Mouse (Mus musculus) hindbrain, embryonic 16.5 days (tissue): ENCODE results near the gene Tob1. TPM values are rescaled to one million over a fixed set of nuclear protein-coding genes. Genes with fewer than 3 reads are reported as not detected.

Experiments
- ATAC-seq: fragments of 200-750 bp; cut with Nextera tagmentation; 2 replicates; pipeline ENCODE4 v1.8.0; 2017; ENCODE audit warnings: moderate TSS enrichment, moderate library complexity
- H3K27ac ChIP-seq: fragments of 300-500 bp; sonication (generic); 2 replicates; pipeline ENCODE4 v1.5.1; 2014; ENCODE audit warnings: low read depth, mild to moderate bottlenecking, control low read depth, low read length, moderate library complexity
- H3K27me3 ChIP-seq: fragments of 300-500 bp; sonication (generic); replicated peaks from 2 replicates; pipeline ENCODE4 v1.6.1; 2014; ENCODE audit warnings: low read length; ENCODE audit not compliant: control insufficient read depth, insufficient read depth
- H3K36me3 ChIP-seq: fragments of 300-500 bp; sonication (generic); 2 replicates; pipeline ENCODE4 v1.6.1; 2014; ENCODE audit warnings: mild to moderate bottlenecking, low read length, moderate library complexity, mixed read lengths; ENCODE audit not compliant: control insufficient read depth, insufficient read depth
- H3K4me1 ChIP-seq: fragments of 300-500 bp; sonication (generic); 2 replicates; pipeline ENCODE4 v1.6.1; 2014; ENCODE audit warnings: low read depth, low read length; ENCODE audit not compliant: control insufficient read depth, insufficient read depth
- H3K4me2 ChIP-seq: fragments of 300-500 bp; sonication (generic); 2 replicates; pipeline ENCODE4 v1.6.1; 2014; ENCODE audit warnings: mild to moderate bottlenecking, low read length, control low read depth, moderate library complexity
- H3K4me3 ChIP-seq: fragments of 300-500 bp; sonication (generic); 2 replicates; pipeline ENCODE4 v1.5.1; 2014; ENCODE audit warnings: mild to moderate bottlenecking, low read length, control low read depth, moderate library complexity
- H3K9ac ChIP-seq: fragments of 300-500 bp; sonication (generic); 2 replicates; pipeline ENCODE4 v1.6.1; 2014; ENCODE audit warnings: low read depth, mild to moderate bottlenecking, control low read depth, low read length, moderate library complexity
- H3K9me3 ChIP-seq: fragments of 300-500 bp; sonication (generic); 2 replicates; pipeline ENCODE4 v1.6.1; 2014; ENCODE audit warnings: mild to moderate bottlenecking, low read length, moderate library complexity; ENCODE audit not compliant: control insufficient read depth
- WGBS: fragments of 180-500 bp; shearing (Covaris S2); extraction: QIAGEN DNeasy Blood & Tissue Kit; methylation state at CpG from one replicate; pipeline ENCODE4 v1.1.7; 2014; 5-methylcytosine and 5-hydroxymethylcytosine counted together
- polyA plus RNA-seq: library from polyadenylated mRNA; unstranded; fragments of >200 nt; fragmentation: Nextera tagmentation; extraction: Ambion mirVana; gene quantifications from 2 replicates; pipeline ENCODE4 v1.2.1, GENCODE M21; 2015

The Tob1 gene
- polyA plus RNA-seq, 1 experiment from 2014 or later, result 29.1 TPM

DNA sequence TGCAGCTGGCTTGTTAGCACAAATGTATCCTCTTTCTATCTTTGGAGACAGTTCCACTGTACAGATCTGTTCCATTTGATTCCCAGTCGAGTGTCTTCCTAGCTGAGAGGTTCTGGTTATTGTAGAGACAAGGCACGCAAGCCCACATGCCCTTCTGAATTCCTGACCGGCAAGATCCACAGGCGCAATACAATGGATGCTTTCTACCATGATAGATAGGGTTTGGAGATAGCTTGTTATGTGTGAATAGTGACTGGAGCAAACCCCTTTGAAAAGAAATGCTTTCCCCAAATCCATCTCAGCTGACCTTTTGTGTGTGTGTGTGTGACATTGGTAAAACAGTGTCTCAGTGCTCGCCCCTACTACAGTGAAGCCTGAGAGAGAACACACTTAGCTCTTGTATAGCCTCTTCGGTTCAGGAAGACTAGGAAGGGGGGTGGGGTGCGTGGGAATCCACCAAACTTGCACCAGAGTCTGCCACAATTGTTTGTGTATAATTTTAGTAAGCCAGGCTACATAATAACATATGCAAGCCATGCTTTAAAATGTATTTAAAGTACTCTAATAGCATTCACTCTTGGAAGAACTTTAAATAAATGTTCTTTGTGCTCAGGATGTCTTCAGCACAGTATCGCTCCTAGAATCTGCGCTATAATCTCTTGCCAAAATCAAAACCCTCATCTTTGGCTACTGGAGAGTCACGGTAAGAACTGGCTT, 4.7 kb upstream of the Tob1 start:
- H3K27ac ChIP-seq, result no peak overlapping the region
- no peaks in the 10 kb centered on the region for H3K36me3 ChIP-seq
- no peak overlapping the region for H3K4me2 ChIP-seq
- no peak overlapping the region for H3K9ac ChIP-seq
- ATAC-seq, result no peak
- H3K4me1 ChIP-seq, result peaks cover 3% of the 10 kb centered on the region
- no peaks in the 10 kb centered on the region for H3K9me3 ChIP-seq
- no peak overlapping the region for H3K4me3 ChIP-seq
- H3K27me3 ChIP-seq, result no peaks in the 10 kb centered on the region
- 53% methylated on average over 10 of the region's 10 CpGs for WGBS

DNA sequence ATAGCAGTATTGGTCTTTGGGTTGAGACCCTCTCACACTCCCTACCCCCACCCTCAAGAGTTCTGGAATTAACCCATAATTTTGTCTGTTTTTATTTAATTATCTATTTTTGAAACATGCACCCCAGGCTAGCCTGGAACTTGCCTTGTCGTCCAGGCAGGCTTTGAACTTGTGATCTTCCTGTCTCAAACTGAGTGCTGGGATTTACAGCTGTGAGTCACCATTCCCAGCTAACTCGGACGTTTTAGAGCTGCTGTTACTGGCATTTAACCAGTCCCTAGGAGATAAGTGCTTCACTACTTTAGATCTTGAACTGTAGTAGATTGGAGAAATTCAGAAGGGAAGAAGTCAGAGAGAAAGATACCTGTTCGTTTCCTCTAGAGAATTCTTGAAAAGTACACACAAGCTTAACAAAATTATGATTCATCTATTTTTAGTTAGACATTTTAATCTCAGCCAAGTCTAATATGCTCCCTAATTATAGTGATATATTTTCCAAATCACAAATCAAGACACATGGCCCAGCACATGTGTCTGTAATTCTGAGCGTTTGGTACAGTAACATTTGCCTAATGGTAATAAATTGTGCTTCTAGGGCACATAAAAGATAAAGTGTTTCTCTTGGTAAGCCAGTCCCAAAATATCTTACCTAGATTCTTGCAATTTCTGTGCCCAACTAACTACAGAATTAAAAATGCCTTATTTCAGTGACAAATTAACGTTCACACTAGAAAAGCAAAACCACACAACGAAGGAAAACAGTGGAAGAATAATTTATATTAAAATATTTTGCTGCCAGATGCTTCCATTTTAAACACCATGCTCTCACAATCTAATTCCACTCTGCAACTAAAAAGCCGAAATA, 2.2 kb upstream of the Tob1 start:
- ATAC-seq, result no peak
- H3K4me2 ChIP-seq, result peak overlapping the region; percentile 85
- no peak overlapping the region for H3K4me3 ChIP-seq
- peaks cover 10% of the 10 kb centered on the region for H3K4me1 ChIP-seq
- no peaks in the 10 kb centered on the region for H3K27me3 ChIP-seq
- H3K36me3 ChIP-seq, result peaks cover 4% of the 10 kb centered on the region
- no peaks in the 10 kb centered on the region for H3K9me3 ChIP-seq
- H3K27ac ChIP-seq, result peak overlapping the region; percentile 94
- no peak overlapping the region for H3K9ac ChIP-seq
- 53% methylated on average over 8 of the region's 8 CpGs for WGBS

DNA sequence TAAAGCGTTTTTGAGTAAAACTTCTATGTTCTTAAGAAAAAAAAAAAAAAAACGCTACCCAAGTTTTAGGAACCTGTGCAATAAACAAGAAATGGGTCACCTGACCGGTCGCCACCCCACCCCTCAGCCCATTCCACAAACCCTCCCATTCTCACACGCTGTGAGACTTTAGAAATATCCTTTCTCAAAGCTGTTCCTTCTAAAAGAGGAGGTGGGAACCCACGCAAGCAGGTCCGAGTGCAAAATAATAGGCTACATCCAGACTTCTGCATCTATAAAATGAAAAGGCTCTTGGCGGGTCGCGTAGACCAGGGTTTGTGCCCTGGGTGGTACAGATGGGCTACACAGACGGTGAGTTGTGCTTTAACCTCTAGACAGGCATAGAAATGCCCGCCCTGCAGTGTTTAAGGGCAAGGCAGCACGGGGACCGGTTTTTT, 1.5 kb upstream of the Tob1 start:
- Histone ChIP-seq H3K27me3 (no peaks in the 10 kb centered on the region), H3K9me3 (no peaks in the 10 kb centered on the region), H3K4me3 (peak overlapping the region; percentile 45), H3K4me1 (peaks cover 16% of the 10 kb centered on the region), H3K27ac (peak overlapping the region; percentile 94), H3K4me2 (peak overlapping the region; percentile 85), H3K36me3 (peaks cover 9% of the 10 kb centered on the region), H3K9ac (peak overlapping the region; percentile 63)
- WGBS, result 2% methylated on average over 14 of the region's 14 CpGs
- no peak for ATAC-seq

- no peaks in the 10 kb centered on the region for H3K9me3 ChIP-seq
- no peaks in the 10 kb centered on the region for H3K27me3 ChIP-seq
- peak overlapping the region; percentile 45 for H3K4me3 ChIP-seq
- H3K27ac ChIP-seq, result peak overlapping the region; percentile 95
- peak overlapping the region; percentile 85 for H3K4me2 ChIP-seq
- ATAC-seq, result peak; percentile 88
- H3K36me3 ChIP-seq, result peaks cover 10% of the 10 kb centered on the region
- under 1% methylated on average over 46 of the region's 56 CpGs for WGBS
- H3K9ac ChIP-seq, result peak overlapping the region; percentile 63
- peaks cover 17% of the 10 kb centered on the region for H3K4me1 ChIP-seq
Observed at GRCm38 (mm10) chr11:94210191-94211086, 815 bp upstream of the Tob1 start.

DNA sequence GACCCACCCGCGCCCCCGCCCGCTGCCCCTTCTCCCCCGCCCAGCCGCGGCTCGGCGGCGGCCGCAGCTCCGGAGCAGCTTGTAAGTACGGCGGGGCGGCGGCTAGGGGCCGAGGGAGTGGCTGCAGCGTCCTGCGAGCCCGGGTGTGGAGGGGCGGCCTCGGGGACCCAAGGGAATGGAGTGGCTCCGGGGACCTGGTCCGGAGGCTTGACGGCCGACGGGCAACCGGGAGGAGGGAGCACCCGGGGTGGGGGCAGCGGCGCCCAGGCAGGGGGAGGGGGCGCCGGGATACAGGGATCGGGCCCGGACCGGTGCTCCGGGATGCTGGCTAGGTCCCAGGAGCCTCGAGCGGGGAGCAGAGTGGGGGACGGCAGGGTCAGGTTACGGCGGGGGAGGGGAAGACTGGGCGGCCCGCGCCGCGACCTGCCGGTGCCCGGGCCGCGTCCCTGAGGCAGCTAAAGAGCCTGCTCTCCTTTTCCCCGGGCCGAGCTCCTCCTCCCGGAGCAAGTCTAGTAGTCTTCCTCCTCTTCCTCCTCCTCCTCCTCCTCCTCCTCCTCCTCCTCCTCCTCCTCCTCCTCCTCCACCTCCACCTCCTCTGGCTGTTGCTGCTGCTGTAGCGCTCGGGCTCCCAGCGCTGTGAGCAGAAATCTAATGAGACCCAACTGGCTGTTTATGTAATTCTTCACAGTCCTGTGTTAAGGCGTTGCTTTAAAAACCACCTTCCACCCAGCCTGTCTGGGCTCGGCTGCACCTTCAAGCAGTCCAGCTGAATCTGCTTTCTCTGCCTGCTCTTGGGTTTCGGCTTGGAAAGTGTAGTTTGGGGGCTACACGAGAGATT, 616 bp downstream of the Tob1 start:
- peak; percentile 8 for ATAC-seq
- Histone ChIP-seq H3K36me3 (peaks cover 12% of the 10 kb centered on the region), H3K9ac (peak overlapping the region; percentile 99), H3K27me3 (no peaks in the 10 kb centered on the region), H3K4me2 (peak overlapping the region; percentile 79), H3K27ac (peak overlapping the region; percentile 99), H3K9me3 (no peaks in the 10 kb centered on the region), H3K4me1 (peaks cover 23% of the 10 kb centered on the region), H3K4me3 (peak overlapping the region; percentile 88)
- WGBS, result under 1% methylated on average over 47 of the region's 61 CpGs

DNA sequence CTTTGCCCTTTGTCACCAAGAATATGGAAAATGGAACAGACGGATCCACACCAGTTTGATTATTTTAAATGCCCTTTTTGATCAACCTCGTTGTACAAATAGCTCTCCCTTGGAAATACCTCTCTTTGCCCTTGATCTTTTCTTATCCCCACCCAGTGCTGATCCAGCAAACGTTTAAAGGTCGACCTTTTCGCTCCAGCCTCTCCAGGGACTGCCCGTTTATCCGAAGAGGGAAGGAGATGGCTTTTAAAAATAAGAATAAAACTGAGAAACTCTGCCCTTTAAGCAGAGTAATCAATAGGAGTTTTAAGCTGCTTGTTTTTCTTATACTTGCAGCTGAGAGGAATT, 1.2 kb downstream of the Tob1 start:
- Histone ChIP-seq H3K4me3 (peak overlapping the region; percentile 88), H3K27ac (peak overlapping the region; percentile 99), H3K9ac (peak overlapping the region; percentile 99), H3K9me3 (no peaks in the 10 kb centered on the region), H3K4me2 (peak overlapping the region; percentile 79), H3K4me1 (peaks cover 23% of the 10 kb centered on the region), H3K27me3 (no peaks in the 10 kb centered on the region), H3K36me3 (peaks cover 12% of the 10 kb centered on the region)
- WGBS, result 1% methylated on average over 7 of the region's 7 CpGs
- ATAC-seq, result no peak

- no peak overlapping the region for H3K27ac ChIP-seq
- WGBS, result 47% methylated on average over 4 of the region's 4 CpGs
- no peak overlapping the region; the same call in 1 of the 2 replicates for H3K9ac ChIP-seq
- H3K27me3 ChIP-seq, result no peaks in the 10 kb centered on the region
- H3K4me1 ChIP-seq, result peaks cover 23% of the 10 kb centered on the region
- H3K4me2 ChIP-seq, result peak overlapping the region; percentile 79
- peaks cover 12% of the 10 kb centered on the region for H3K36me3 ChIP-seq
- peak overlapping the region; percentile 88 for H3K4me3 ChIP-seq
- no peaks in the 10 kb centered on the region for H3K9me3 ChIP-seq
- ATAC-seq, result no peak
Observed at GRCm38 (mm10) chr11:94212997-94213396, 1.7 kb downstream of the Tob1 start.
